Mouse (Mus musculus) mouse trophoblast stem cell (cell line): ENCODE data around the gene Golga4.

Source experiments
- in situ Hi-C, 2 experiments: fragments of 300-500 bp; cut with MseI, MboI; formaldehyde crosslinking; loops; 2 replicates in 1 of 2; 3 replicates in 1 of 2; pipeline ENCODE4 v1.15.1; 2025

Golga4 gene

GRCm38 (mm10) chr9:118488896-118489578, 17.0 kb upstream of the Golga4 start:
- in situ Hi-C loops: loop anchor here (5.0 to 25.0 kb wide), 3 partner anchors 97 to 427 kb away; no protein-coding TSS in a partner anchor

GRCm38 (mm10) chr9:118489579-118490019, 16.5 kb upstream of the Golga4 start:
- in situ Hi-C loops: loop anchor here (5.0 to 25.0 kb wide), 3 partner anchors 97 to 427 kb away; no protein-coding TSS in a partner anchor

DNA sequence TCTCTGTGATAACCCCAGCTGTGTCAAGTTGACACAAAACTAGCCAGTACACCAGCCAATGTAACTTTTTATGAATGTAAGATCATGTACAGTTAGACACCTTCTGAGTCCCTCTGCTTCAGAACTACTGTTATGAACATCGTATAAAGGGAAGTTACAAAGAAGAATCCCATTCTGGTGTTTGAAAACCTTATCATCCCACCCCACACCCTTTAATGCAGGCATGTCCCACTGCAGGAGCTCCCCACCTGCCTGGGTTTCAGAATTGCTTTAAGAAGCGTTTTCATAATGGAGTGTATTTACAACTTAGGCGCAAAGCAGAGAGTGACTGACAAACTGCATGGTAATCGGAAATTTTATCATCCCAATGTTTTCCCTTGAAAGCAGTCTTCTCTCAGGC, 14.9 kb upstream of the Golga4 start:
- in situ Hi-C loops: loop anchor here (25.0 kb wide), 1 partner anchor 429 kb away; no protein-coding TSS in a partner anchor

GRCm38 (mm10) chr9:118492932-118493698, 13.0 kb upstream of the Golga4 start:
- in situ Hi-C loops: loop anchor here (25.0 kb wide), 1 partner anchor 431 kb away; no protein-coding TSS in a partner anchor

DNA sequence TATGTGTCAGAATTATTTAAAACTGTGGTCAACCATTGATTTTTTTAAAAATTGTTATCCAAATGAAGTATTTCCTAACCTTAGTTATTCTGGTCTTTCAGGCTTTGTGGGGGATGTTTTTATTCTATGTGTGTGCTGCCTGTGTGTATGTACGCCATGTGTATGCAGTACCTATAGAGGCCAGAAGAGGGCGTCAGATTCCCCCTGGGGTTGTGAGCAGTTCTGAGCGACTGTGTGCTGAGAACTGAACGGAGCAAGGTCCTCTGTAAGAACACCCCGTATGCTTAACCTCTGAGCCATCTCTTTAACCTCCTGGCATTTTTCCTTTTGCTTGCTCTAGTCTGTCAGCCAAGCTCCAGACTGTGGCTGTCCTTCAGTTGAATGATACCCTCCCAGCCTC, 12.0 kb upstream of the Golga4 start:
- in situ Hi-C loops: loop anchor here (25.0 kb wide), 1 partner anchor 432 kb away; no protein-coding TSS in a partner anchor

DNA sequence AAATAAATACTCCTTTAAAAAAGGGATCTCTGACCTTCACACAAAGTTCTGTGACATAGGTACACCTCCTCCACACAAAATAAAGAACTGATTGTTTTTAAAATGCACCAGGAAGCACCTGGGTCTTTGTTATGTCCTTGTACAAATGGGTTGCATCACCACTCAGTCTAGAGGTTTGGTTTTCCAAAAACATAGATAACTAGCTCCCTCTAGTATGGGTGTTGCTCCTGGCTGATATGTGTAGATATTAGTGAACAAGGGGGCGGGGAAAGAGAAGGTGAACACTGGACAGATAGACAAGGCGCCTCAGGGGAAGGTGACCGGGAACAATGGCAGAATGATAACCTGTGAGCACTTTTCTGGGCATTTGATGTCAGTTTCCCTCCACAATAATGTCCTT, 10.1 kb upstream of the Golga4 start:
- in situ Hi-C loops: loop anchor here (25.0 kb wide), 1 partner anchor 434 kb away; no protein-coding TSS in a partner anchor

DNA sequence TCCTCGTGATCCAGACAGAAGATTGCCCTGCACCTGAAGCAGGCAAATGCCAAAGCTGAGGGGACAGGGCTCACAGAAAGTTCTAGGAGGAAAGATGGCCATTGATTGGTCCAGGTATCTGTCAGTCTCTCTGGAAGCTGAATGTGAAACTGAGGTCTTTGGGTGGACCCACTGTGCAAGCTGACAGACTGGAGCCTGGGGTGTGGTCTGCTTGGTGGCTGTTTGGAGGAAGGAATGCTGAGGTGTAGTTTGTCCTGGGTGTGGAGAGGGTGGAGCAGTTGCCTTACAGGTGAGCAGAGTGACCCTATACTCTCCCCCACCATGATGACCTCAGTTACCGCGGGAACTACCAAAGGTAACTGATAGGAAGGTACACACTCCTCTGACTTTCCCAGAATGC, 9.1 kb upstream of the Golga4 start:
- in situ Hi-C loops: loop anchor here (25.0 kb wide), 1 partner anchor 435 kb away; no protein-coding TSS in a partner anchor

- in situ Hi-C loops: loop anchor here (25.0 kb wide), 1 partner anchor 436 kb away; no protein-coding TSS in a partner anchor
Observed at GRCm38 (mm10) chr9:118498061-118498460, 8.0 kb upstream of the Golga4 start.

GRCm38 (mm10) chr9:118500963-118501362, 5.1 kb upstream of the Golga4 start:
- in situ Hi-C loops: no loop called here

- in situ Hi-C loops: no loop called here
Observed at GRCm38 (mm10) chr9:118504656-118505055, 1.4 kb upstream of the Golga4 start.

- in situ Hi-C loops: no loop called here
Observed at GRCm38 (mm10) chr9:118506404-118507231, 551 bp downstream of the Golga4 start.

DNA sequence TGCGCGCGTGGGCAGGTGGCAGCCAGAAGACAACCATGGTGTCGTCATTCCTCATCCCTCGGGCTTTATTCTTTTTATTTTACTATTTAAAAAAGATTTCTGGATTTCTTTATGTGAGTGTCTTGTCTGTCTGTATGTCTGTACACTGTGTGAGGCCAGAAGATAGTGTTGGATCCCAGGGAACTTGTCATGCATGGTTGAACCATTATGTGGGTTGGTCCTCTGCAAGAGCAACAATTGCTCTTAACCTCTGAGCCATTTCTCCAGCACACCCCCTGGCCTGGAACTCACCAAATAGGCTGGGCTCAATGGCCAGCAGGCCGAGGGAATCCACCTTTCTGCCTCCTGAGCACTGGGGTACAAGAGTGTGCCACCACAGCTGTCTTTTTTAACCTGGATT, 1.5 kb downstream of the Golga4 start:
- in situ Hi-C loops: no loop called here

GRCm38 (mm10) chr9:118508601-118509000, 2.5 kb downstream of the Golga4 start:
- in situ Hi-C loops: no loop called here

DNA sequence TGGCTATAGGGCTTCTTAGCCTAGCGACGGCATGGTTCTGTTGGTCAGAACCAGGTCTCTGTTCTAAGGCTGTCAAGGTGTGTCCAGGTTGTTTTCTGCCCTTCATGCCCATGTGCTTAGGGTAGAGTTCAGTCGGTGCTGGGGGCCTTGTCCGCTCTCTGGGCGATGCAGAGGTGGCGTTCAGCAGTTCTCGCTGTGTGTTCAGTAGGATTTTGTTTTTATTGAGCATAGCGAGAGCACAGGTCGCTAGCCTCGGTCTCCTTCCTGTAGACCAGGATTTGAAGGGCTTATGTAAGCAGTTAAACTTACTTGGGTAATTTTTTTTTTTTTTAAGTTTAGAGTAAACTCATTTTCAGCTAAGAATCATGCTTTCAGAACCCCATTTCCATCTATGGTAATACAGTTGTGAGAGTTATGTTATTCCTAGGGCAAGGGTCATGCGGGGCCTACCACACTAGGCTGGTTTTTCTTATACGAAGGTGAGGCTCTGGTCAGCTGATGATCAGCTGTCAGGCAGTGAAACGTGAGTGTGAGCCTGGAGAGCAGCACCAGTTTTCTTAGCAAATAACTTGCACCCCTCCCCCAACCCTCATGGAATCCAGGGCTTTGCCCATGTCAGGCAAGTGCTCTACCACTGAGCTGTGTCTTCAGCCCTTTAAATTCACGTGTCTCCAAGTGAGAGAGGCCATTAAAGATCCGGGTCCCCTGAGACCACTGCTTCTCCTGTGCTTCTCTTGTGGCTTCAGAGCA, 5.0 kb downstream of the Golga4 start:
- in situ Hi-C loops: no loop called here

DNA sequence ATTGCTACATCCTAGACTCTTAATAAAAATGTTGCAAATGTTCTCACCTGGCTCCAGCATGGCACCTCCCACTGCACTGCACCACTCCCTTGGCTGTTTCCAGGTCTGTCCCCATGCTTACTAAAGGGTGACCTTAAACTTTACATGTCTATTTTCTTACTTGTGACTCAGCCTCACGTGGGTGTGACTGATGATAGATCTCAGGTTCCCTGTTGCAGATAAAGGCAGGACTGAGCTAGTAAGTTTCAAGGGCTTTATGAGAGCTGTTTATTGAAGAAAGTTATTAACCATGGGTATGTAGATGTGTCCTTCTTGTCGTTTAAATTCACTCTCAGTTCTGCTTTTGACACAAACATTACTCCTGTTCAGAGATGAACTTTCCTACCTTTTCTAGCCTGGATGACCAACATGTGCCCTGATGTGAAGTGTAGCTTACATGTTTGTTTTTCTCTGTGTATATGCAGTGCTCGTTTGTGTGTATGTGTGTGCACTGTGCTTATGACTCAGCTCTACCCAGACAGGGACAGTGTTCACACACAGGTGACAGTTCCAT, 6.7 kb downstream of the Golga4 start:
- in situ Hi-C loops: no loop called here

DNA sequence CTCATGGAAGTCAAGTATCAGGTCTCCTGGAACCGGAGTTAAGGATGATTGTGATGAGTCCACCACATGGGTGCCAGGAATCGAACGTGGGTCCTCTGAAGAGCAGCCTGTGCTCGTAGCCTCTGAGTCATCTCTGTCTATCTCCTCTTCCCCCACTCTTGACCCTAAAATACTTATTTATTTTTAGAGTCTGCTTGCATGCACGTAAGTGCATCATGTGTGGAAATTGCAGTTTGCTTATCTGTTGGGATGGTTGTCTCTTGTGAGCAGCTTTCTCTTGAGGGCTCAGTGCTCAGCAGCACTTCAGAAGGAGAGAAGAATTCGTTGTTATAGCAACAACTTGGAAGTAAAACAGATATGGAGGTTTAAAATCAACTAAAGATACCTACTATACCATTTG, 9.4 kb downstream of the Golga4 start:
- in situ Hi-C loops: no loop called here

DNA sequence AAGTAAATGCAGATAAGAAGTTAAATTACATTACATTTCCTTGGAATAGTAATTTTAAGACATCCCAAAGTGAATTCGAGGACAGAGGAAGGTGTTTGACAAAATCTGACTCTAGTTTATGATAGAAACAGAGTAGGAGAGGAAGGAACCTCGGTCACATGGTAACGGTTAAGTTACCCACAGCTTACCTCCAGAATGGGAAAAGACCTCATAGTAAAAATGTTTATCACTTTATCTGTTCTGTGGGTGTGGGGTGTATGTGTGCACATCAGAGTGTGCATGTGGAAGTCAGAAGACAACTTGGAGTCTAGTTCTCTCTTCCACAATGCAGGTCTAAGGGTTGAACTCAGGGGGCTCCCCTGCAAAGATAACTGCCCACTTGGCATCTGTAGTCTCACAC, 10.1 kb downstream of the Golga4 start:
- in situ Hi-C loops: no loop called here

GRCm38 (mm10) chr9:118517619-118518018, 11.6 kb downstream of the Golga4 start:
- in situ Hi-C loops: no loop called here

DNA sequence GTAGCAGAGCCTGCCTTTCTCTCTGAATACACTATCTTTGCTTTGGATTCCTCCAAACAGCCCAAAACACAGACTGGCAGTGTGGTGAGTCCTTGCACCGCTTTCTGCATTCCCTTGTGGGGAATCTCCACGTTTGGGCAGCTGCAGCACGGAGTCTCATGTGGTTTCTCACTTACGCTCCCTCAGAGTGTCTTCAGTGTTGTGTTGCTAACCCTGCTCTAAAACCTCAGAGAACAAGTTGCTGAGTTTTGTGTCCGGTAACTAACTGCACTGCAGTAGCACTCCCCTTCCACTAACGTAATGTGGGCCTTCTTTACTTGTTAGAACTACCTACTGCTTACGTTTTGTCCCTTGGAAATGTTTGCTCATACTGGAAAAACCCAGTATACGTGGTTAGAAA, 13.0 kb downstream of the Golga4 start:
- in situ Hi-C loops: no loop called here

DNA sequence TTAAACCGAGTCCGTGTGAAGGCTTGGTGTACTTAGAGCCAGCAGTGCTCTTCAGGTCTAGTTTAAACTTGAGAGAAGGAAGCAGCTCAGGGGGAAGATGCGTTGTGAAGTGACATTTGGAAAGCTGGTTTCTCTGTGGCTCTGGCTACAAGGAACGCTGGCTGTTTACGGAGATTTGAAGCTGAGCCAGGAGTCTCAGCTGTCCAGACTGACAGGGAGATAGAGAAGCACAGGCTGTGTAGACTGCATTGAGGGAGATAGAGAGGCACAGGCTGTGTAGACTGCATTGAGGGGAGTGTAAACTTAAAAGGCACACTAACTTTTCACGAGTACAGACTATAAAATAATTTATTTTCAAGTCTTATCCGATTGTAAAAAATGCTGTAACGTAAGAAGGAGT, 13.9 kb downstream of the Golga4 start:
- in situ Hi-C loops: no loop called here

GRCm38 (mm10) chr9:118520858-118521257, 14.8 kb downstream of the Golga4 start:
- in situ Hi-C loops: no loop called here
